Mouse (Mus musculus) G1E (cell line): Measurements from ENCODE around the gene Elovl2.

Source experiments
- CTCF ChIP-seq: IDR thresholded peaks from 2 replicates; pipeline ENCODE4 v1.5.1; 2012; ENCODE audit warnings: low read depth, low read length, inconsistent platforms, mixed read lengths
- GATA1 ChIP-seq: IDR thresholded peaks from 2 replicates; pipeline ENCODE4 v1.6.1; 2012; ENCODE audit warnings: borderline replicate concordance, low read length, inconsistent platforms, mixed read lengths
- GATA2 ChIP-seq: IDR thresholded peaks from 2 replicates; pipeline ENCODE4 v1.6.1; 2012; ENCODE audit warnings: low read depth, low read length, inconsistent platforms, borderline replicate concordance
- POLR2AphosphoS5 ChIP-seq: IDR thresholded peaks from 2 replicates; pipeline ENCODE4 v1.6.1; 2012; ENCODE audit warnings: low read depth, low read length, inconsistent platforms; ENCODE audit not compliant: insufficient replicate concordance
- TAL1 ChIP-seq: conservative IDR thresholded peaks from 2 replicates; pipeline ENCODE4 v1.6.1; 2012; ENCODE audit warnings: low read depth, low read length, inconsistent platforms, mixed read lengths

DNA sequence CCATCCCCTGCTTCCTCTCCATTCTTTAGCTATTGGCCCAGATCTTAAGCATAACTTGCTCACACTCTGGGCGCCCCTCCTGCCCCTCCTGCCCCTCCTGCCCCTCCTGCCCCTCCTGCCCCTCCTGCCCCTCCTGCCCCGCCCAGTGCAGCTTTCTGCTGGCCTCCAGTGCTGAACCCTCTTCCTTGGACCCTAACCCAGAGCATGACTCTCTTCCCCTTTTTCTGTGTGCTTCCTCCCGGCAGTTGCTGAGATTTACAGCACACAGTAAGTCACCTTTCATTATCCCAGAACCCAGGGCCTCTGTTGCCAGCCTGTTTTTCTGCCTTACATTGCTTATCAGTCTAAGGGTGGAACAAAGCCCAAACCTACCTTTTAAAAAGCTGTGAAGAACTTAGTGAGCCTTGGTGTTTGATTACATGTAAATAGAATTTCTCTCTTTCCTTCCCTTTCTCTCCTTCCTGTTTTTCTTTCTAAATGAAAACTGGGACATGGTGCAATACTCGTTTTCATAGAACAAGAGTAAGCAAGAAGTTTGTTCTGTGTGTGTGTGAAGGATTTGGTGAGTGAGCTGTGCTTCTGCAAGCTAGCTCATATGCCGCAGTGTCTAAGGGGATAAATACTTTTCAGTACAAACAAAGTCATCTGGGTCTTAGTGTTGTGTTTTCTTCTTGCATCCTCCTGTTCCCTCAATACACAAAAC, 43.2 kb upstream of the Elovl2 start:
- no peak for TF ChIP-seq CTCF
- TF ChIP-seq GATA1, result no peak
- no peak for TF ChIP-seq TAL1
- no peak for TF ChIP-seq POLR2AphosphoS5
- no peak for TF ChIP-seq GATA2
